In the genomic region with DNA sequence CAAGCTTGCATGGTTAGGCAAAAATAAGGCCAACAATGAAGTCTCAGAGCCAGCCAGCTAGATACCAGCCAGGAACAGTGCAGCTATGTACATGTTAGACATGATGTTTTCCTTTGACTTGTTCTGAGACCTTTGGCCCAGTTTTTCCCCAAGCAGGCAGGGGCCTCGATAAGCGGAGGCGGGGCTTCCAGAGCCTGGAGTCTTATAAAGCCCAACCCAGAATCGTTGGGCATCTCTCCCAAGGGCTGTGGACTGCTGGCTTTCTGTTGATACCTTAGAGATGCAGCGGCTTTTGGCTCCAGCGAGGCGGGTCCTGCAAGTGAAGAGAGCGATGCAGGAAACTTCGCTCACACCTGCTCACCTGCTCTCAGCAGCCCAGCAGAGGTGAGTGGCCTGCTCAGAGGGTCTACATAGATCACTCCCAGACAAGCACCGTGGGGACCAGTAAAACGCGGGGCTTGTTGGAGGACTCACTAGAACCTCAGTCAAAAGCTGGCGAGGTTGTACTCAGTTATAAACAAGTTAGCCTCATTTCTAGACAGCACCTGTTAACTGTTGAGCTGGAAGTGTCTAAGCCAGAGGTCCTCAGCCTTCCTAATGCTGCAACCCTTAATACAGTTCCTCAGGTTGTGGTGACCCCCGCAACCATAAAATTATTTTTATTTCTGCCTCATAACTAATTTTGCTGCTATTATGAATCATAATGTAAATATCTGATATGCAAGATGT, we compare ENCODE assay signal across 8 mouse cellular contexts. TPM values are rescaled to one million over a fixed set of nuclear protein-coding genes. Genes with fewer than 3 reads are reported as not detected.
DNase-seq lines count a peak whose midpoint lies in the region; ATAC-seq and TF ChIP-seq lines count a peak whose summit lies in the region.

A gene (plus strand): TSS at position 232 of the 729 bp plus-strand sequence.

- no peaks in the 10 kb centered on the region for H3K27me3 ChIP-seq in limb, embryonic 11.5 days (ENCODE audit: control insufficient read depth, insufficient read depth, low read length)
- H3K27me3 ChIP-seq in limb, embryonic 10.5 days (ENCODE audit: low read depth, poor library complexity, severe bottlenecking), result no peaks in the 10 kb centered on the region
- no peaks in the 10 kb centered on the region for H3K27me3 ChIP-seq in forebrain, postnatal 0 days (ENCODE audit: insufficient read depth, low read length)
- H3K27me3 ChIP-seq in hindbrain, embryonic 12.5 days, result no peaks in the 10 kb centered on the region
- no peaks in the 10 kb centered on the region for H3K27me3 ChIP-seq in midbrain, embryonic 16.5 days (ENCODE audit: control insufficient read depth, insufficient read depth, low read depth, low read length)

- no peak for TF ChIP-seq CTCF in forebrain, postnatal 0 days (IDR thresholded peaks at IDR 0.05; ENCODE audit: low read depth)

- ATAC-seq in limb, embryonic 11.5 days (ENCODE audit: insufficient number of reproducible peaks, low FRiP score, low TSS enrichment, low read depth), result 0 out of 2 replicates have a peak, but pooled peaks have one; percentile 26
- ATAC-seq in forebrain, postnatal 0 days, result peak; percentile 28
- peak; percentile 52 for ATAC-seq in hindbrain, embryonic 12.5 days (ENCODE audit: low FRiP score)
- ATAC-seq in midbrain, embryonic 16.5 days, result peak; percentile 69; the same call in 1 of the 2 replicates

- WGBS in limb, embryonic 11.5 days, result 60% methylated on average over 14 of the region's 14 CpGs
- WGBS in limb, embryonic 10.5 days, result 66% methylated on average over 14 of the region's 14 CpGs
- WGBS in forebrain, postnatal 0 days, result 62% methylated on average over 14 of the region's 14 CpGs
- WGBS in hindbrain, embryonic 12.5 days, result 61% methylated on average over 14 of the region's 14 CpGs
- WGBS in midbrain, embryonic 16.5 days, result 63% methylated on average over 14 of the region's 14 CpGs

- H3K36me3 ChIP-seq in limb, embryonic 11.5 days (ENCODE audit: control insufficient read depth, insufficient read depth, low read length), result no peaks in the 10 kb centered on the region
- no peaks in the 10 kb centered on the region for H3K36me3 ChIP-seq in limb, embryonic 10.5 days
- H3K36me3 ChIP-seq in forebrain, postnatal 0 days (ENCODE audit: insufficient read depth), result no peaks in the 10 kb centered on the region
- no peaks in the 10 kb centered on the region for H3K36me3 ChIP-seq in hindbrain, embryonic 12.5 days
- no peaks in the 10 kb centered on the region for H3K36me3 ChIP-seq in midbrain, embryonic 16.5 days (ENCODE audit: control insufficient read depth, insufficient read depth, low read length)

- no peak within 1 kb of the TSS for H3K9ac ChIP-seq in limb, embryonic 11.5 days (ENCODE audit: low read length)
- no peak within 1 kb of the TSS for H3K9ac ChIP-seq in forebrain, postnatal 0 days
- H3K9ac ChIP-seq in hindbrain, embryonic 12.5 days, result no peak within 1 kb of the TSS
- no peak within 1 kb of the TSS for H3K9ac ChIP-seq in midbrain, embryonic 16.5 days (ENCODE audit: low read depth, low read length)

- H3K4me1 ChIP-seq in limb, embryonic 11.5 days (ENCODE audit: control insufficient read depth, insufficient read depth, low read length), result no peaks in the 10 kb centered on the region; the same call in 1 of the 2 replicates
- peaks cover 11% of the 10 kb centered on the region for H3K4me1 ChIP-seq in limb, embryonic 10.5 days
- no peaks in the 10 kb centered on the region for H3K4me1 ChIP-seq in forebrain, postnatal 0 days (ENCODE audit: insufficient read depth)
- 0 out of 2 replicates have a peak, but pooled peaks cover 3% of the 10 kb centered on the region for H3K4me1 ChIP-seq in hindbrain, embryonic 12.5 days
- H3K4me1 ChIP-seq in midbrain, embryonic 16.5 days (ENCODE audit: control insufficient read depth, insufficient read depth, low read length), result no peaks in the 10 kb centered on the region

- H3K27ac ChIP-seq in limb, embryonic 11.5 days (replicated peaks; ENCODE audit: low read depth, low read length), result no peak within 1 kb of the TSS
- no peak within 1 kb of the TSS; the same call in 1 of the 2 replicates for H3K27ac ChIP-seq in limb, embryonic 10.5 days
- no peak within 1 kb of the TSS for H3K27ac ChIP-seq in forebrain, postnatal 0 days (ENCODE audit: low read depth, low read length)
- no peak within 1 kb of the TSS for H3K27ac ChIP-seq in hindbrain, embryonic 12.5 days
- H3K27ac ChIP-seq in midbrain, embryonic 16.5 days (ENCODE audit: low read length), result no peak within 1 kb of the TSS

- no peak within 1 kb of the TSS for H3K4me2 ChIP-seq in limb, embryonic 11.5 days (ENCODE audit: low read depth, severe bottlenecking)
- no peak within 1 kb of the TSS; the same call in 1 of the 2 replicates for H3K4me2 ChIP-seq in forebrain, postnatal 0 days (ENCODE audit: low read depth)
- no peak within 1 kb of the TSS for H3K4me2 ChIP-seq in hindbrain, embryonic 12.5 days (replicated peaks)
- peak within 1 kb of the TSS; percentile 26; the same call in 1 of the 2 replicates for H3K4me2 ChIP-seq in midbrain, embryonic 16.5 days (ENCODE audit: low read length)

- no peaks in the 10 kb centered on the region for H3K9me3 ChIP-seq in limb, embryonic 11.5 days (ENCODE audit: control insufficient read depth, low read length)
- H3K9me3 ChIP-seq in limb, embryonic 10.5 days (replicated peaks), result no peaks in the 10 kb centered on the region
- H3K9me3 ChIP-seq in forebrain, postnatal 0 days (ENCODE audit: low read length), result no peaks in the 10 kb centered on the region
- H3K9me3 ChIP-seq in hindbrain, embryonic 12.5 days (replicated peaks), result no peaks in the 10 kb centered on the region
- no peaks in the 10 kb centered on the region for H3K9me3 ChIP-seq in midbrain, embryonic 16.5 days (replicated peaks; ENCODE audit: control insufficient read depth, low read length, poor library complexity, severe bottlenecking)

- no peak within 1 kb of the TSS for H3K4me3 ChIP-seq in limb, embryonic 11.5 days (ENCODE audit: low read depth, low read length)
- no peak within 1 kb of the TSS for H3K4me3 ChIP-seq in limb, embryonic 10.5 days
- H3K4me3 ChIP-seq in forebrain, postnatal 0 days (ENCODE audit: low read depth, low read length), result no peak within 1 kb of the TSS
- no peak within 1 kb of the TSS for H3K4me3 ChIP-seq in hindbrain, embryonic 12.5 days
- H3K4me3 ChIP-seq in midbrain, embryonic 16.5 days (ENCODE audit: low read depth, low read length), result no peak within 1 kb of the TSS

- no peak for DNase-seq in limb, embryonic 11.5 days (ENCODE audit: low spot score)
- DNase-seq in limb, embryonic 10.5 days (ENCODE audit: low spot score), result no peak
- DNase-seq in forebrain, postnatal 0 days, result peak; percentile 8
- DNase-seq in liver, result peak; percentile 61
- peak; percentile 33 for DNase-seq in thymus, postnatal 25 days
- DNase-seq in cerebellum, postnatal 36 days, result no peak

RNA-seq across cellular contexts. Expression of the gene that starts here (rescaled TPM):
- 1.1 and 1.4 TPM in 2 replicates for polyA plus RNA-seq in limb, embryonic 11.5 days (2014; fragmentation: Nextera tagmentation; extraction: Ambion mirVana)
- 0.28 and 0.35 TPM in 2 replicates for polyA plus RNA-seq in limb, embryonic 10.5 days (2016; fragmentation: Nextera tagmentation; extraction: Ambion mirVana)
- 22.5 and 26.9 TPM in 2 replicates for total RNA-seq in forebrain, postnatal 0 days (2014; rRNA removed)
- 30.0 and 33.6 TPM in 2 replicates for polyA plus RNA-seq in forebrain, postnatal 0 days (2015; fragmentation: Nextera tagmentation; extraction: Ambion mirVana)
- polyA plus RNA-seq in hindbrain, embryonic 12.5 days (2016; fragmentation: Nextera tagmentation; extraction: Ambion mirVana), result 4.0 and 5.6 TPM in 2 replicates
- 16.8 and 18.4 TPM in 2 replicates for polyA plus RNA-seq in midbrain, embryonic 16.5 days (2015; fragmentation: Nextera tagmentation; extraction: Ambion mirVana)

Comparison
In these comparisons a context has a peak if more than half of its experiments do, and no peak if none do; other contexts are left out.
1. DNase-seq: peak in forebrain, postnatal 0 days (single experiment), liver (single experiment) and thymus, postnatal 25 days (single experiment); none in limb, embryonic 11.5 days (single experiment), limb, embryonic 10.5 days (single experiment) and cerebellum, postnatal 36 days (0 of 2).
2. Peak in every context shown above with its lines, with median percentiles within 50 percentile points of each other: ATAC-seq.